Mouse (Mus musculus) right cerebral cortex, adult 18-20 months (tissue): ENCODE measurements at regions not wholly inside any gene's neighbourhood (a gene's known extent, or its start where the extent isn't known, plus 50 kb on each side); places are given as distances from the start of the nearest gene placed in this dataset.
A peak's percentile ranks its signal among the peaks of the same experiment; 100 is the strongest.

Source experiments
- DNase-seq: peaks from one replicate; pipeline ENCODE4 v3.0.0; 2022; ENCODE audit warnings: mixed read lengths

- no peak for DNase-seq
Observed at GRCm38 (mm10) chr8:29274668-29275067, 1827.2 kb downstream of the Poteg start.

- DNase-seq, result no peak
Observed at GRCm38 (mm10) chr8:29278711-29279110, 1831.2 kb downstream of the Poteg start.

GRCm38 (mm10) chr8:29279276-29279675 lies 1831.8 kb downstream of the Poteg start:
- DNase-seq, result no peak

- peak; percentile 45 for DNase-seq
Observed at GRCm38 (mm10) chr8:29290386-29290785, 1842.9 kb downstream of the Poteg start.
